Mouse (Mus musculus): ENCODE data around the gene Hspg2. TPM values are rescaled to one million over a fixed set of nuclear protein-coding genes. Genes with fewer than 3 reads are reported as not detected.

Hspg2 gene
- polyA plus RNA-seq, 1 experiment from 2014 or later: 67.5 TPM

GRCm38 (mm10) chr4:137475271-137476050 lies 6.9 kb downstream of the Hspg2 start:
- H3K4me2 ChIP-seq (ENCODE audit: low read length): peak overlapping the region; percentile 83

DNA sequence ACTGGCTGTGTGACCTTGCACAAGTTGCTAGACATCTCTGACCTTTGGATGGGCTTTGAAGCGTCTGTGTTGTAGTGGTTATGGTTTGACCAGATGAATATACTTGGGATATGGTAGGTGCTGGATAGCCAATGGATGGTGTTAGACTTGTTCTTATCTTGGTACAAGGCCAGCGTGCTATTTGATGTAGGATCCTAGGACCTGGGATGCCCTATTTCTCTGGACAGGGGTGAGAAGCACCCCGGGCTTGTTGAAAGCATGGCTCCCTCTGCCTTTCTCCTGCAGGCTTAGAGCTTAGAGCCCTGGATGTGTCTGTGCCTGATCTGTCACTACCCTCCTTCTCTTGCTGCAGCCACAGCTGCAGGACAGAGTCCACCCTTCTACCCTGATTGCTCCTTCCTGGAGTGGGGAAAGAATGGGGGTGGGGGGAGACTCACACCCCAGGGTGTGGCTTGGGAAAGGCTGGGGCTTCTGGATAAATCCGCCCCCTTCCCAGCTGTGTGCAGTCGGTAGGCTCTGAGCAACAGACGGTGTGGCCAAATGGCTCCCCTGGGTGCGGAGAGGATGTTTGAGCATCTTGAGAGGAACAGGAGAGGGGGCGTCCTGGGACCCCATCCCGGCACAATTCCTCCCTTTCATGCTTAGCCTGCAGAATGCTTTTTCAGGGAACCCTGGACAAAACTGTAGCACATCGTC lies 7.6 kb downstream of the Hspg2 start:
- 18% methylated on average over 10 of the region's 10 CpGs for WGBS
- peak; percentile 18; the same call in 1 of the 2 replicates for ATAC-seq (ENCODE audit: insufficient number of reproducible peaks, insufficient read depth, low FRiP score, low read depth)
- H3K27ac ChIP-seq (replicated peaks in 1 of 2; ENCODE audit: control insufficient read depth in 1 of 2, insufficient read depth in 1 of 2, low read depth in 2 of 2, low read length in 2 of 2): peak overlapping the region; percentile 75 to 86

More at GRCm38 (mm10) chr4:137475271-137476050, 6.9 kb downstream of the Hspg2 start:
- no peaks in the 10 kb centered on the region for H3K27me3 ChIP-seq (ENCODE audit: control insufficient read depth, insufficient read depth, low read length)
- WGBS: 50% methylated on average over 13 of the region's 13 CpGs
- H3K4me3 ChIP-seq (ENCODE audit: control insufficient read depth in 1 of 2, insufficient read depth in 1 of 2, low read depth in 1 of 2, low read length in 2 of 2): 0 out of 4 replicates have a peak overlapping the region, but pooled peaks of 1 of the 2 experiments have one; percentile 3
- H3K9ac ChIP-seq (ENCODE audit: low read length): peak overlapping the region; percentile 64
- peaks cover 12% of the 10 kb centered on the region for H3K36me3 ChIP-seq (ENCODE audit: control insufficient read depth, insufficient read depth, low read length)
- peaks cover 89 to 95% of the 10 kb centered on the region in 2 experiments for H3K4me1 ChIP-seq (ENCODE audit: control insufficient read depth in 2 of 2, insufficient read depth in 2 of 2, low read length in 2 of 2)
- H3K9me3 ChIP-seq (ENCODE audit: control insufficient read depth, low read length): no peaks in the 10 kb centered on the region
- no peak for ATAC-seq (ENCODE audit: insufficient number of reproducible peaks, insufficient read depth, low FRiP score, low read depth)
- H3K27ac ChIP-seq (replicated peaks in 1 of 2; ENCODE audit: control insufficient read depth in 1 of 2, insufficient read depth in 1 of 2, low read depth in 2 of 2, low read length in 2 of 2): peak overlapping the region; percentile 75 to 86

GRCm38 (mm10) chr4:137476761-137477237 lies 8.2 kb downstream of the Hspg2 start:
- H3K4me3 ChIP-seq (ENCODE audit: control insufficient read depth in 1 of 2, insufficient read depth in 1 of 2, low read depth in 1 of 2, low read length in 2 of 2): peak overlapping the region; percentile 3 to 16
- no peak for ATAC-seq (ENCODE audit: insufficient number of reproducible peaks, insufficient read depth, low FRiP score, low read depth)
- no peaks in the 10 kb centered on the region for H3K9me3 ChIP-seq (ENCODE audit: control insufficient read depth, low read length)
- H3K27me3 ChIP-seq (ENCODE audit: control insufficient read depth, insufficient read depth, low read length): no peaks in the 10 kb centered on the region
- 8% methylated on average over 17 of the region's 17 CpGs for whole genome bisulfite sequencing
- peaks cover 91 to 95% of the 10 kb centered on the region in 2 experiments for H3K4me1 ChIP-seq (ENCODE audit: control insufficient read depth in 2 of 2, insufficient read depth in 2 of 2, low read length in 2 of 2)
- H3K36me3 ChIP-seq (ENCODE audit: control insufficient read depth, insufficient read depth, low read length): peaks cover 12% of the 10 kb centered on the region
- H3K9ac ChIP-seq (ENCODE audit: low read length): peak overlapping the region; percentile 64
- peak overlapping the region; percentile 75 to 86 for H3K27ac ChIP-seq (replicated peaks in 1 of 2; ENCODE audit: control insufficient read depth in 1 of 2, insufficient read depth in 1 of 2, low read depth in 2 of 2, low read length in 2 of 2)
- H3K4me2 ChIP-seq (ENCODE audit: low read length): peak overlapping the region; percentile 83

More for the DNA sequence above, 7.6 kb downstream of the Hspg2 start:
- Histone ChIP-seq H3K36me3 (ENCODE audit: control insufficient read depth, insufficient read depth, low read length) (peaks cover 12% of the 10 kb centered on the region), H3K9me3 (ENCODE audit: control insufficient read depth, low read length) (no peaks in the 10 kb centered on the region), H3K4me3 (ENCODE audit: control insufficient read depth in 1 of 2, insufficient read depth in 1 of 2, low read depth in 1 of 2, low read length in 2 of 2) (peak overlapping the region; percentile 3 to 16), H3K27me3 (ENCODE audit: control insufficient read depth, insufficient read depth, low read length) (no peaks in the 10 kb centered on the region), H3K9ac (ENCODE audit: low read length) (peak overlapping the region; percentile 64), H3K4me2 (ENCODE audit: low read length) (peak overlapping the region; percentile 83), H3K4me1 (ENCODE audit: control insufficient read depth in 2 of 2, insufficient read depth in 2 of 2, low read length in 2 of 2) (peaks cover 91 to 95% of the 10 kb centered on the region in 2 experiments)

DNA sequence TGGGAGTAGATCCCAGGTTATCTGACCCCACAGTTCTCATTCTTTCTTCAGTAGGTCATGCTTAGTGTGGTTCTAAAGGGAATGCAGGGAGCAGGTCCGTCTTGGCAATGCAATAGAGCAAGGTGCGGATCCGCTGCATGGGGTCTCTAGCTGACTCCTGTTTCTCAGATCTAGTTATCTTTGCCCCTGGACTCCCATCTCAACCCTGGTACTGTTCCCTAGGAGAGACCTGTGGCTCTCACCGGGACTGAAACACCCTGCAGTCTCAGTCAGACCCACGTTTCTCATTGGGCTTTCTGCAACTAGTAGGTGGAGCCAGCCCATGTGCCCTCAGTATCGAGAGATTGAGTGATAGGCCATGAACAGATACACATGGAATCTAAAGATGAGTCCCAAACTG lies 9.0 kb downstream of the Hspg2 start:
- Histone ChIP-seq H3K9ac (ENCODE audit: low read length) (peak overlapping the region; percentile 64), H3K4me3 (ENCODE audit: control insufficient read depth in 1 of 2, insufficient read depth in 1 of 2, low read depth in 1 of 2, low read length in 2 of 2) (no peak overlapping the region), H3K4me1 (ENCODE audit: control insufficient read depth in 2 of 2, insufficient read depth in 2 of 2, low read length in 2 of 2) (peaks cover 94 to 97% of the 10 kb centered on the region in 2 experiments), H3K9me3 (ENCODE audit: control insufficient read depth, low read length) (no peaks in the 10 kb centered on the region), H3K4me2 (ENCODE audit: low read length) (peak overlapping the region; percentile 83; the same call in 1 of the 2 replicates), H3K27me3 (ENCODE audit: control insufficient read depth, insufficient read depth, low read length) (no peaks in the 10 kb centered on the region), H3K27ac (replicated peaks in 1 of 2; ENCODE audit: control insufficient read depth in 1 of 2, insufficient read depth in 1 of 2, low read depth in 2 of 2, low read length in 2 of 2) (peak overlapping the region; percentile 36 to 86), H3K36me3 (ENCODE audit: control insufficient read depth, insufficient read depth, low read length) (peaks cover 11% of the 10 kb centered on the region)
- ATAC-seq (ENCODE audit: insufficient number of reproducible peaks, insufficient read depth, low FRiP score, low read depth): no peak
- WGBS: 47% methylated on average over 6 of the region's 6 CpGs

GRCm38 (mm10) chr4:137478306-137478705 lies 9.7 kb downstream of the Hspg2 start:
- no peak overlapping the region for H3K4me2 ChIP-seq (ENCODE audit: low read length)
- peaks cover 89 to 92% of the 10 kb centered on the region in 2 experiments for H3K4me1 ChIP-seq (ENCODE audit: control insufficient read depth in 2 of 2, insufficient read depth in 2 of 2, low read length in 2 of 2)
- H3K9ac ChIP-seq (ENCODE audit: low read length): no peak overlapping the region
- no peak overlapping the region for H3K4me3 ChIP-seq (ENCODE audit: control insufficient read depth in 1 of 2, insufficient read depth in 1 of 2, low read depth in 1 of 2, low read length in 2 of 2)
- 71% methylated on average over 5 of the region's 5 CpGs for WGBS
- H3K27ac ChIP-seq (replicated peaks in 1 of 2; ENCODE audit: control insufficient read depth in 1 of 2, insufficient read depth in 1 of 2, low read depth in 2 of 2, low read length in 2 of 2): peak overlapping the region; percentile 59 to 86
- no peaks in the 10 kb centered on the region for H3K27me3 ChIP-seq (ENCODE audit: control insufficient read depth, insufficient read depth, low read length)
- H3K9me3 ChIP-seq (ENCODE audit: control insufficient read depth, low read length): no peaks in the 10 kb centered on the region
- 0 out of 2 replicates have a peak, but pooled peaks have one; percentile 18 for ATAC-seq (ENCODE audit: insufficient number of reproducible peaks, insufficient read depth, low FRiP score, low read depth)
- peaks cover 5% of the 10 kb centered on the region; the same call in 1 of the 2 replicates for H3K36me3 ChIP-seq (ENCODE audit: control insufficient read depth, insufficient read depth, low read length)

GRCm38 (mm10) chr4:137479757-137480156 lies 11.2 kb downstream of the Hspg2 start:
- no peaks in the 10 kb centered on the region for H3K9me3 ChIP-seq (ENCODE audit: control insufficient read depth, low read length)
- no peak for ATAC-seq (ENCODE audit: insufficient number of reproducible peaks, insufficient read depth, low FRiP score, low read depth)
- peak overlapping the region; percentile 58 for H3K9ac ChIP-seq (ENCODE audit: low read length)
- no peak overlapping the region for H3K4me3 ChIP-seq (ENCODE audit: control insufficient read depth in 1 of 2, insufficient read depth in 1 of 2, low read depth in 1 of 2, low read length in 2 of 2)
- H3K27ac ChIP-seq (replicated peaks in 1 of 2; ENCODE audit: control insufficient read depth in 1 of 2, insufficient read depth in 1 of 2, low read depth in 2 of 2, low read length in 2 of 2): peak overlapping the region; percentile 71 to 86
- peak overlapping the region; percentile 35 for H3K4me2 ChIP-seq (ENCODE audit: low read length)
- peaks cover 89 to 92% of the 10 kb centered on the region in 2 experiments for H3K4me1 ChIP-seq (ENCODE audit: control insufficient read depth in 2 of 2, insufficient read depth in 2 of 2, low read length in 2 of 2)
- no peaks in the 10 kb centered on the region for H3K27me3 ChIP-seq (ENCODE audit: control insufficient read depth, insufficient read depth, low read length)
- H3K36me3 ChIP-seq (ENCODE audit: control insufficient read depth, insufficient read depth, low read length): peaks cover 5% of the 10 kb centered on the region; the same call in 1 of the 2 replicates
- 11% methylated on average over 6 of the region's 6 CpGs for WGBS

GRCm38 (mm10) chr4:137480191-137480992 lies 11.8 kb downstream of the Hspg2 start:
- Histone ChIP-seq H3K36me3 (ENCODE audit: control insufficient read depth, insufficient read depth, low read length) (peaks cover 5% of the 10 kb centered on the region; the same call in 1 of the 2 replicates), H3K9ac (ENCODE audit: low read length) (peak overlapping the region; percentile 58), H3K27me3 (ENCODE audit: control insufficient read depth, insufficient read depth, low read length) (no peaks in the 10 kb centered on the region), H3K4me2 (ENCODE audit: low read length) (peak overlapping the region; percentile 35), H3K4me3 (ENCODE audit: control insufficient read depth in 1 of 2, insufficient read depth in 1 of 2, low read depth in 1 of 2, low read length in 2 of 2) (no peak overlapping the region), H3K9me3 (ENCODE audit: control insufficient read depth, low read length) (no peaks in the 10 kb centered on the region), H3K4me1 (ENCODE audit: control insufficient read depth in 2 of 2, insufficient read depth in 2 of 2, low read length in 2 of 2) (peaks cover 89 to 92% of the 10 kb centered on the region in 2 experiments), H3K27ac (replicated peaks in 1 of 2; ENCODE audit: control insufficient read depth in 1 of 2, insufficient read depth in 1 of 2, low read depth in 2 of 2, low read length in 2 of 2) (peak overlapping the region; percentile 71 to 86)
- 23% methylated on average over 19 of the region's 19 CpGs for WGBS
- no peak for ATAC-seq (ENCODE audit: insufficient number of reproducible peaks, insufficient read depth, low FRiP score, low read depth)
